Mouse (Mus musculus) intestine, embryonic 15.5 days (tissue): ENCODE measurements around the gene Map3k5. TPM values are rescaled to one million over a fixed set of nuclear protein-coding genes. Genes with fewer than 3 reads are reported as not detected.
A peak's percentile ranks its signal among the peaks of the same experiment; 100 is the strongest.

Source experiments
- ATAC-seq: fragments of 200-750 bp; cut with Nextera tagmentation; 2 replicates; pipeline ENCODE4 v1.8.0; 2017; ENCODE audit warnings: moderate TSS enrichment, moderate library complexity
- H3K27ac ChIP-seq: fragments of 300-500 bp; sonication (generic); 2 replicates; pipeline ENCODE4 v1.5.1; 2015; ENCODE audit warnings: mild to moderate bottlenecking, inconsistent platforms
- H3K27me3 ChIP-seq: fragments of 300-500 bp; sonication (generic); replicated peaks from 2 replicates; pipeline ENCODE4 v1.6.1; 2015; ENCODE audit warnings: inconsistent platforms
- H3K36me3 ChIP-seq: fragments of 300-500 bp; sonication (generic); 2 replicates; pipeline ENCODE4 v1.6.1; 2015; ENCODE audit warnings: inconsistent platforms
- H3K4me1 ChIP-seq: fragments of 300-500 bp; sonication (generic); replicated peaks from 2 replicates; pipeline ENCODE4 v1.6.1; 2015; ENCODE audit warnings: inconsistent platforms
- H3K4me2 ChIP-seq: fragments of 300-500 bp; sonication (generic); replicated peaks from 2 replicates; pipeline ENCODE4 v1.6.1; 2015; ENCODE audit warnings: mild to moderate bottlenecking, inconsistent platforms
- H3K4me3 ChIP-seq: fragments of 300-500 bp; sonication (generic); replicated peaks from 2 replicates; pipeline ENCODE4 v1.5.1; 2015; ENCODE audit warnings: inconsistent platforms
- H3K9ac ChIP-seq: fragments of 300-500 bp; sonication (generic); 2 replicates; pipeline ENCODE4 v1.6.1; 2015; ENCODE audit warnings: inconsistent platforms
- H3K9me3 ChIP-seq: fragments of 300-500 bp; sonication (generic); 2 replicates; pipeline ENCODE4 v1.6.1; 2016; ENCODE audit warnings: inconsistent platforms
- WGBS: fragments of 180-500 bp; shearing (Covaris S2); methylation state at CpG from one replicate; pipeline ENCODE4 v1.1.7; 2015; 5-methylcytosine and 5-hydroxymethylcytosine counted together
- polyA plus RNA-seq: library from polyadenylated mRNA; unstranded; fragments of >200 nt; fragmentation: Nextera tagmentation; extraction: Ambion mirVana; gene quantifications from 2 replicates; pipeline ENCODE4 v1.2.1, GENCODE M21; 2015

Map3k5 gene
- 1.9 and 2.4 TPM in 2 replicates for polyA plus RNA-seq

DNA sequence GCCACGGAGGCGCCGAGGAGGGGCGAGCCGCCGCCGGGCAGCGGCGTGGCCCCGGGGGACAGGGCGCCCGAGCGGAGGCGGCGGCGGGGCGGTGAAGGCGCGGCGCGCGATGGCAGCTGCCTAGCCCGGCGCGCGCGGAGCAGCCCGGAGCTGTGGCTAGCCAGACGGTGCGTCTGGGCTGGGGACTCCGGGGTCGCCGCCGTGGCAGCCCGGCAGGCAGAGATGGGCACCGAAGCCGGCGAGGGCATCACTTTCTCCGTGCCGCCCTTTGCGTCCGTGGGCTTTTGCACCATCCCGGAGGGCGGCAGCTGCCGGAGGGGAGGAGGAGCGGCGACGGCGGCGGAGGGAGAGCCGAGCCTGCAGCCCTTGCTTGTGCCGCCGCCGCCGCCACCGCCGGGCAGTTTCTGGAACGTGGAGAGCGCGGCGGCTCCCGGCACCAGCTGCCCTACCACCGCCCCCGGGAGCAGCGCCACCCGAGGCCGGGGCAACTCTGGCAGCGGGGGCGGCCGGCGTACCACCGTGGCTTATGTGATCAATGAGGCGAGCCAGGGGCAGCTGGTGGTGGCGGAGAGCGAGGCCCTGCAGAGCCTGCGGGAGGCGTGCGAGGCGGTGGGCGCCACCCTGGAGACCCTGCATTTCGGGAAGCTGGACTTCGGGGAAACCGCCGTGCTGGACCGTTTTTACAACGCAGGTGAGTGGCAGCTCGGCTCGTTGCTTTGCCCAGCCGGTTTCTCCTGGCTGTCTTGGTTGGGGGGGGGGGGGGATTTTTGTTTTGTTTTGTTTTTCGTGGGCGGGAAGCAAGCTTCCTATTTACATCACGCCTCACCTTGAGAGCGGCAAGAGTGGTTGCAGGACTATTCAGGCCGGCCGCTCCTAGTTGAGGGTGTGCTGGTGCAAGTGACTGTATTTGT lies at the start of gene Map3k5:
TSS of gene Map3k5 (plus strand) at position 89 of the 911 bp plus-strand sequence.
- H3K27ac ChIP-seq = peak within 1 kb of the TSS; percentile 87
- peak within 1 kb of the TSS; percentile 72 for H3K9ac ChIP-seq
- peaks cover 16% of the 10 kb centered on the region for H3K4me1 ChIP-seq
- no peaks in the 10 kb centered on the region for H3K9me3 ChIP-seq
- ATAC-seq = peak; percentile 79
- under 1% methylated on average over 81 of the region's 95 CpGs for WGBS
- H3K4me3 ChIP-seq = peak within 1 kb of the TSS; percentile 86
- no peaks in the 10 kb centered on the region for H3K36me3 ChIP-seq
- H3K27me3 ChIP-seq = no peaks in the 10 kb centered on the region
- H3K4me2 ChIP-seq = peak within 1 kb of the TSS; percentile 98

- H3K9ac ChIP-seq = no peak overlapping the region
- H3K27me3 ChIP-seq = no peaks in the 10 kb centered on the region
- no peaks in the 10 kb centered on the region for H3K9me3 ChIP-seq
- ATAC-seq = no peak
- no peak overlapping the region for H3K4me2 ChIP-seq
- WGBS = 69% methylated on average over 3 of the region's 3 CpGs
- H3K4me3 ChIP-seq = no peak overlapping the region
- H3K27ac ChIP-seq = no peak overlapping the region
- no peaks in the 10 kb centered on the region for H3K36me3 ChIP-seq
- no peaks in the 10 kb centered on the region for H3K4me1 ChIP-seq
Observed at GRCm38 (mm10) chr10:19886249-19886648, 48.0 kb upstream of the Map3k5 start.

DNA sequence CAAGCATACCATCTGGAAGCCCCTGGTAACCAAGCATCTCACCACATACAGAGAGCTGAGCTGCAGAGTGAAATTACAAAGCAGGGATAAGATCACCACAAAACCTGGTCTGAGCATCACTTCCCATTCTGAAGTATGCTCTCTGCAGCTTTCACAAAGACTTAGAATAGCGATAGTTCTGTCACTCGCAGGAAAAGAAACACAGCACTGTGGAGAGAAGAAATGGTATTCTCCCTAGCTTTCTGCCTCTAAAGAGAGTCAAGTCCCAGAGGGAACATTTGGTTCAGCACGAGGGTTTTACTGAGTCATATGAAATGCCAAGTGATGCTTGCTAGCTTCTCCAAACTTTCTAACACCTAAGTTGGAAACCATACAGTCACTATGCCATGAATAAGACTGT lies 44.4 kb upstream of the Map3k5 start:
- H3K4me2 ChIP-seq = no peak overlapping the region
- no peaks in the 10 kb centered on the region for H3K4me1 ChIP-seq
- H3K9me3 ChIP-seq = no peaks in the 10 kb centered on the region
- ATAC-seq = no peak
- no peaks in the 10 kb centered on the region for H3K36me3 ChIP-seq
- WGBS = 94% methylated on average over 3 of the region's 3 CpGs
- H3K27me3 ChIP-seq = no peaks in the 10 kb centered on the region
- H3K9ac ChIP-seq = no peak overlapping the region
- no peak overlapping the region for H3K4me3 ChIP-seq
- no peak overlapping the region for H3K27ac ChIP-seq

- Histone ChIP-seq H3K27me3 (no peaks in the 10 kb centered on the region), H3K4me3 (no peak overlapping the region), H3K9me3 (no peaks in the 10 kb centered on the region), H3K4me1 (no peaks in the 10 kb centered on the region), H3K27ac (no peak overlapping the region), H3K4me2 (no peak overlapping the region), H3K9ac (no peak overlapping the region), H3K36me3 (no peaks in the 10 kb centered on the region)
- WGBS = 65% methylated on average over 3 of the region's 3 CpGs
- ATAC-seq = no peak
Observed at GRCm38 (mm10) chr10:19891686-19892085, 42.6 kb upstream of the Map3k5 start.

DNA sequence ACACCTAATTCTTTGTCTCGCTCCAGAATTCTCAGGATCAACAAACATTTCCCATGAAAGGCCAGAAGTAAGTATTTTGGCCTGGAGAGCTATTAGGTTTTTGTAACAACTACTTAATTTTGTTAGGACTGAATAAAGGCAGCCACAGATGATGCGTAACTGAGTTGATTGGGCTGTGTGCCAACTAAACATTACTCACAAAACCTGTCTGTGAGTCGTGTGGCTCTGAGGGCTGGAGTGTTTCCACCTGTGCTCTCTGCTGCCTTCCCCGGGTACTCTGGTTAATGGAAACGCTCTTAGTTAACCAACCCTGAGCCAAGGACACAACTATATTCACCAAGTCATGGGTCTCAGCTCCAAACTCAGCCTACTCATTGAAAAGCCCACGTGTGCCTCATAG lies 41.1 kb upstream of the Map3k5 start:
- 49% methylated on average over 6 of the region's 6 CpGs for WGBS
- H3K27me3 ChIP-seq = no peaks in the 10 kb centered on the region
- no peak for ATAC-seq

GRCm38 (mm10) chr10:19893976-19894375 lies 40.3 kb upstream of the Map3k5 start:
- Histone ChIP-seq H3K9me3 (no peaks in the 10 kb centered on the region), H3K4me1 (no peaks in the 10 kb centered on the region), H3K4me3 (no peak overlapping the region), H3K27me3 (no peaks in the 10 kb centered on the region), H3K36me3 (no peaks in the 10 kb centered on the region), H3K27ac (no peak overlapping the region), H3K4me2 (no peak overlapping the region), H3K9ac (no peak overlapping the region)
- WGBS = 21% methylated on average over 4 of the region's 4 CpGs
- no peak for ATAC-seq

More for the DNA sequence above, 41.1 kb upstream of the Map3k5 start:
- Histone ChIP-seq H3K9ac (no peak overlapping the region), H3K36me3 (no peaks in the 10 kb centered on the region), H3K9me3 (no peaks in the 10 kb centered on the region), H3K4me1 (no peaks in the 10 kb centered on the region), H3K27ac (no peak overlapping the region), H3K4me3 (no peak overlapping the region), H3K4me2 (no peak overlapping the region)

- no peaks in the 10 kb centered on the region for H3K4me1 ChIP-seq
- H3K9me3 ChIP-seq = no peaks in the 10 kb centered on the region
- H3K4me3 ChIP-seq = no peak overlapping the region
- ATAC-seq = no peak
- H3K9ac ChIP-seq = no peak overlapping the region
- H3K27me3 ChIP-seq = no peaks in the 10 kb centered on the region
- WGBS = 62% methylated on average over 2 of the region's 2 CpGs
- no peak overlapping the region for H3K4me2 ChIP-seq
- no peaks in the 10 kb centered on the region for H3K36me3 ChIP-seq
- no peak overlapping the region for H3K27ac ChIP-seq
Observed at GRCm38 (mm10) chr10:19900191-19900590, 34.1 kb upstream of the Map3k5 start.

GRCm38 (mm10) chr10:19901992-19902391 lies 32.3 kb upstream of the Map3k5 start:
- Histone ChIP-seq H3K4me3 (no peak overlapping the region), H3K9me3 (no peaks in the 10 kb centered on the region), H3K4me1 (no peaks in the 10 kb centered on the region), H3K27ac (no peak overlapping the region), H3K27me3 (no peaks in the 10 kb centered on the region), H3K4me2 (no peak overlapping the region), H3K36me3 (no peaks in the 10 kb centered on the region), H3K9ac (no peak overlapping the region)
- WGBS = 78% methylated on average over 7 of the region's 7 CpGs
- ATAC-seq = no peak

DNA sequence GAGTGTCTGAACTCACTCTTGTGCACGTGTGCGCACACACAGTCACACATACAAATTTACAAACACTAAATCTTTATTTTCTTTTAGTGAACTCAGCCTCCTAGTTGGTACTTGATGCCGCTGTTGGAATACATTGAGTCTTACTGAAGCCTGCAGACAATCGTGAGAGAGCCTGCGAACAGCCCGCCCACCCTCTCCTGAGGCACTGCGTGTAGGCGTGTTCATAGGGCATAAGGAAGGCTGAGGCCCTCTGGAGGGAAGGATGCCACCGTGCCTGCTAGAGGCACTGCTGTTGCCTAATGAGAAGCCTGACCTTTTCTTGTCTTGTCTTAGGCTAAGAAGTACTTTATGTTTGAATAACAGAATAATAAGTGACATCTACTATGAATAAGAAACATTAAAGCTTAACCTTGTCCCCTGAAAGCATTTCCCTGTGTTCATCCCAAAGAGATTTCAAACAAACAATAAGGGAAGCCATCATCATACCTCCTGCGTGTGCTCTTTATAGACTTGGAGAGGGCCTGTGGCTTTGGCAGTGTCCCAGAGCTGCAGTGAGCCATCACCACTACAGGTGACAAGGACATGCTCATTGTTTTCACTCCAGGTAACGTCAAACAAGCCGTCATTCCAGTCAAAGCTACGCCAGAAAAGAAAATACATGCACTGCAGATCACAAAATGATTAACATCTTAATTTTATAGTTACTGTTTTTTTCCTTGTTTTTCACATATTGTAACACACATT lies 30.0 kb upstream of the Map3k5 start:
- no peak overlapping the region for H3K4me2 ChIP-seq
- no peaks in the 10 kb centered on the region for H3K4me1 ChIP-seq
- 84% methylated on average over 13 of the region's 13 CpGs for WGBS
- no peak for ATAC-seq
- H3K4me3 ChIP-seq = no peak overlapping the region
- H3K27ac ChIP-seq = no peak overlapping the region
- H3K27me3 ChIP-seq = no peaks in the 10 kb centered on the region
- no peak overlapping the region for H3K9ac ChIP-seq
- H3K9me3 ChIP-seq = no peaks in the 10 kb centered on the region
- no peaks in the 10 kb centered on the region for H3K36me3 ChIP-seq

GRCm38 (mm10) chr10:19907246-19907804 lies 26.9 kb upstream of the Map3k5 start, which contains the start of gene Pex7:
Gene Pex7 (minus strand): TSS chr10:19907689.
- peak; percentile 98 for ATAC-seq
- under 1% methylated on average over 59 of the region's 60 CpGs for WGBS

DNA sequence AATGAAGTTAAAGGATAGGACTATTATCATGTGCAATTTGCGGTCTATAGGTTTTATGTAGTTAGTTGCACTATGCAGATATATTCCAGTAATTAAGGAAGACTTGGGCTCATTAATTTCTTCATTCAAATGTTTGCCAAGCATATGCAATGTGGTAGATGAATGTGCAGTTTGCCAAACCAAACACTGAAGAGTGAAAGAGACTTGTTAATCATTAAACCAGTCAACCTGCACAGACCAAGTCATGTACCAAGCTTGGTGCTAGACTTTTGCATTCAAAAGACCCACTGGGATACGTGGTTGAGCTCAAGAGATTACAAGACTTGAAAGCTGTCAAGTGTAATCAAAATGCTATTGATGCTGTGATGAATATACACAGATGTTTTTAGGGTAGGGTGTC lies 26.2 kb upstream of the Map3k5 start:
- no peak overlapping the region for H3K4me3 ChIP-seq
- no peak overlapping the region for H3K27ac ChIP-seq
- H3K4me1 ChIP-seq = no peaks in the 10 kb centered on the region
- peak; percentile 59 for ATAC-seq
- 58% methylated on average over 2 of the region's 2 CpGs for WGBS
- H3K27me3 ChIP-seq = no peaks in the 10 kb centered on the region
- 0 out of 2 replicates have a peak overlapping the region, but pooled peaks have one; percentile 50 for H3K4me2 ChIP-seq
- no peak overlapping the region for H3K9ac ChIP-seq
- H3K36me3 ChIP-seq = no peaks in the 10 kb centered on the region
- H3K9me3 ChIP-seq = no peaks in the 10 kb centered on the region

More at GRCm38 (mm10) chr10:19907246-19907804, 26.9 kb upstream of the Map3k5 start, which contains the start of gene Pex7:
- Histone ChIP-seq H3K4me2 (peak within 1 kb of the TSS; percentile 50), H3K4me3 (peak within 1 kb of the TSS; percentile 85), H3K9ac (peak within 1 kb of the TSS; percentile 95), H3K27ac (peak within 1 kb of the TSS; percentile 97), H3K36me3 (no peaks in the 10 kb centered on the region), H3K4me1 (no peaks in the 10 kb centered on the region), H3K27me3 (no peaks in the 10 kb centered on the region), H3K9me3 (no peaks in the 10 kb centered on the region)

GRCm38 (mm10) chr10:19910516-19910915 lies 23.8 kb upstream of the Map3k5 start:
- no peak overlapping the region for H3K27ac ChIP-seq
- H3K4me3 ChIP-seq = no peak overlapping the region
- H3K4me1 ChIP-seq = no peaks in the 10 kb centered on the region
- no peak overlapping the region for H3K9ac ChIP-seq
- H3K36me3 ChIP-seq = no peaks in the 10 kb centered on the region
- H3K4me2 ChIP-seq = no peak overlapping the region
- WGBS = 78% methylated on average over 2 of the region's 2 CpGs
- ATAC-seq = no peak
- no peaks in the 10 kb centered on the region for H3K27me3 ChIP-seq
- H3K9me3 ChIP-seq = no peaks in the 10 kb centered on the region
